Mouse (Mus musculus) C2C12 (cell line): Measurements from ENCODE around the gene Zfp14. TPM values are rescaled to one million over a fixed set of nuclear protein-coding genes. Genes with fewer than 3 reads are reported as not detected.

Source experiments
- H3K27me3 ChIP-seq: one replicate; pipeline ENCODE4 v1.6.1; 2011; ENCODE audit not compliant: control insufficient read depth, insufficient read depth, insufficient read length
- H3K36me3 ChIP-seq: one replicate; pipeline ENCODE4 v1.6.1; 2011; ENCODE audit not compliant: control insufficient read depth, insufficient read depth
- H3K4me3 ChIP-seq: one replicate; pipeline ENCODE4 v1.5.1; 2011; ENCODE audit warnings: mild to moderate bottlenecking, control low read depth; ENCODE audit not compliant: poor library complexity, insufficient read depth, severe bottlenecking
- H3K79me2 ChIP-seq: one replicate; pipeline ENCODE4 v1.6.1; 2011; ENCODE audit not compliant: control insufficient read depth, insufficient read depth
- H3K79me3 ChIP-seq: one replicate; pipeline ENCODE4 v1.6.1; 2011; ENCODE audit warnings: low read depth, control low read depth
- H3ac ChIP-seq: one replicate; pipeline ENCODE3; 2011; ENCODE audit warnings: low read depth; ENCODE audit not compliant: control insufficient read depth, insufficient read length
- CEBPB ChIP-seq: IDR thresholded peaks from one replicate; pipeline ENCODE4 v1.6.1; 2011; ENCODE audit warnings: low read depth, mild to moderate bottlenecking, control low read depth, moderate library complexity
- CTCF ChIP-seq: IDR thresholded peaks from one replicate; pipeline ENCODE4 v1.5.1; 2011; ENCODE audit not compliant: control insufficient read depth, insufficient read depth, insufficient read length
- FOSL1 ChIP-seq: IDR thresholded peaks from one replicate; pipeline ENCODE4 v1.8.0; 2011; ENCODE audit warnings: mild to moderate bottlenecking, low read length; ENCODE audit not compliant: poor library complexity, insufficient read depth, severe bottlenecking
- MAX ChIP-seq: IDR thresholded peaks from one replicate; pipeline ENCODE4 v1.6.1; 2011; ENCODE audit warnings: mild to moderate bottlenecking, control low read depth
- MYOD1 ChIP-seq: IDR thresholded peaks from one replicate; pipeline ENCODE4 v1.6.1; 2011; ENCODE audit warnings: low read depth; ENCODE audit not compliant: control insufficient read depth, insufficient read length
- MYOG ChIP-seq: IDR thresholded peaks from one replicate; pipeline ENCODE4 v1.6.1; 2011; ENCODE audit not compliant: control insufficient read depth, insufficient read length; ENCODE audit errors: extremely low read depth
- USF1 ChIP-seq: IDR thresholded peaks from one replicate; pipeline ENCODE4 v1.6.1; 2011; ENCODE audit warnings: low read depth, mild to moderate bottlenecking, control low read depth, moderate library complexity
- microRNA-seq: library from miRNA; unstranded; fragments of <30 nt; microRNA quantifications from one replicate; pipeline ENCODE4, GENCODE M21; 2019; ENCODE audit warnings: borderline microRNAs expressed
- polyA plus RNA-seq: library from polyadenylated mRNA; unstranded; fragments of >200 nt; fragmentation: generic; extraction: Trizol; gene quantifications from one replicate; pipeline ENCODE4 v1.2.1, GENCODE M21; 2012; ENCODE audit warnings: missing spikeins

The Zfp14 gene
- polyA plus RNA-seq, 1 experiment, result 0.40 TPM

GRCm38 (mm10) chr7:29992698-29993097 lies 58.5 kb downstream of the Zfp14 start:
- peaks cover 90% of the 10 kb centered on the region for H3K79me2 ChIP-seq
- H3ac ChIP-seq, result no peak overlapping the region
- H3K36me3 ChIP-seq, result peaks cover 90% of the 10 kb centered on the region
- H3K79me3 ChIP-seq, result peaks cover 61% of the 10 kb centered on the region
- no peaks in the 10 kb centered on the region for H3K27me3 ChIP-seq
- no peak overlapping the region for H3K4me3 ChIP-seq
- TF ChIP-seq CEBPB (no peak), MYOD1 (no peak), CTCF (no peak), FOSL1 (no peak), USF1 (no peak), MAX (no peak), MYOG (no peak)

- peaks cover 76% of the 10 kb centered on the region for H3K79me3 ChIP-seq
- H3K4me3 ChIP-seq, result no peak overlapping the region
- peaks cover 80% of the 10 kb centered on the region for H3K36me3 ChIP-seq
- H3ac ChIP-seq, result no peak overlapping the region
- no peaks in the 10 kb centered on the region for H3K27me3 ChIP-seq
- H3K79me2 ChIP-seq, result peaks cover 94% of the 10 kb centered on the region
- TF ChIP-seq MYOD1 (peak; percentile 20), MAX (no peak)
Observed at GRCm38 (mm10) chr7:29989031-29989430, 62.1 kb downstream of the Zfp14 start.

GRCm38 (mm10) chr7:29987551-29987950 lies 63.6 kb downstream of the Zfp14 start:
- Histone ChIP-seq H3K79me2 (peaks cover 86% of the 10 kb centered on the region), H3K79me3 (peaks cover 66% of the 10 kb centered on the region), H3K36me3 (peaks cover 68% of the 10 kb centered on the region), H3ac (no peak overlapping the region), H3K27me3 (no peaks in the 10 kb centered on the region), H3K4me3 (no peak overlapping the region)
- TF ChIP-seq FOSL1, result no peak
- no peak for TF ChIP-seq USF1
- no peak for TF ChIP-seq MYOD1
- TF ChIP-seq MYOG, result no peak
- TF ChIP-seq CEBPB, result no peak
- no peak for TF ChIP-seq MAX
- no peak for TF ChIP-seq CTCF

Small RNA genes within 50 kb of the gene (microRNA-seq; reads per million reads assigned to microRNA genes)
- gene Gm23368, result not detected

Other genes with a start within 250 kb of the Zfp14 start
- gene Zfp790, start 235.3 kb downstream of the Zfp14 start, polyA plus RNA-seq, result 2.5 TPM
- gene Zfp940, start 197.7 kb downstream of the Zfp14 start, polyA plus RNA-seq, result 1.0 TPM
- 0.78 TPM for gene Zfp420, start 191.4 kb downstream of the Zfp14 start, polyA plus RNA-seq
- gene Zfp27, start 144.8 kb downstream of the Zfp14 start, polyA plus RNA-seq, result 3.0 TPM
- gene Zfp383, start 143.2 kb downstream of the Zfp14 start, polyA plus RNA-seq, result 1.8 TPM
- gene Zfp74, start 97.3 kb downstream of the Zfp14 start, polyA plus RNA-seq, result 1.9 TPM
- gene Zfp568, start 67.4 kb downstream of the Zfp14 start, polyA plus RNA-seq, result 11.0 TPM
- gene Zfp82, start 21.5 kb upstream of the Zfp14 start, polyA plus RNA-seq, result 2.0 TPM
- gene Gm26920, start 39.0 kb upstream of the Zfp14 start, polyA plus RNA-seq, result 0.05 TPM
- 3.1 TPM for gene Zfp566, start 39.1 kb upstream of the Zfp14 start, polyA plus RNA-seq
- 8.6 TPM for gene Zfp260, start 43.4 kb upstream of the Zfp14 start, polyA plus RNA-seq
- gene Zfp382, start 70.6 kb upstream of the Zfp14 start, polyA plus RNA-seq, result 3.8 TPM
- gene Zfp146, start 118.4 kb upstream of the Zfp14 start, polyA plus RNA-seq, result 15.8 TPM
- 7.9 TPM for gene Cox7a1, start 132.8 kb upstream of the Zfp14 start, polyA plus RNA-seq
- 588 TPM for gene Capns1, start 147.4 kb upstream of the Zfp14 start, polyA plus RNA-seq
- gene Polr2i, start 180.6 kb upstream of the Zfp14 start, polyA plus RNA-seq, result 175 TPM
- 180 TPM for gene Tbcb, start 180.9 kb upstream of the Zfp14 start, polyA plus RNA-seq
- not detected for gene Ovol3, start 184.3 kb upstream of the Zfp14 start, polyA plus RNA-seq
- gene Thap8, start 228.7 kb upstream of the Zfp14 start, polyA plus RNA-seq, result 0.07 TPM
- gene Wdr62, start 229.0 kb upstream of the Zfp14 start, polyA plus RNA-seq, result 12.8 TPM
- gene Clip3, start 240.3 kb upstream of the Zfp14 start, polyA plus RNA-seq, result 40.6 TPM